Mouse (Mus musculus): ENCODE measurements around the gene Egln1.

The Egln1 gene

DNA sequence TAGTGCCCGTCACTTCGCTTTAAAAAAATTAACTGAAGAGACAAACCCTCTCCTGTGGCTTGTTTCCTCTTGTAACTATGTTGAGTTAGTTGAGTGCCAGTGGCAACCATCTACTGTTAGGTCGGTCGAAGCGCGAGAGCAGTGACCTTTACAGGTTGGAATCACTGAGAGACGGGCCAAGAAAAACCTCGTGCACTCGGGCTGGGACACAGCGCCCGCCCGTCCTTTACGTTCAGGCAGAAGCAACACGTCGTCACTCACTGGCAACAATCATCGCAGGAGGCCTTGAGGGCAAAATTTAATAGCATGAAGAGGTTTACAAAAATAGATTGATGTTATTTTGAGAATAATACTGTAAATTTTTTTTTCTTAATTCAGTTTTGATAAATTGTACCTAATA is 39.2 kb downstream of the Egln1 start:
- no peak for DNase-seq (ENCODE audit: low read depth, low spot score)

DNA sequence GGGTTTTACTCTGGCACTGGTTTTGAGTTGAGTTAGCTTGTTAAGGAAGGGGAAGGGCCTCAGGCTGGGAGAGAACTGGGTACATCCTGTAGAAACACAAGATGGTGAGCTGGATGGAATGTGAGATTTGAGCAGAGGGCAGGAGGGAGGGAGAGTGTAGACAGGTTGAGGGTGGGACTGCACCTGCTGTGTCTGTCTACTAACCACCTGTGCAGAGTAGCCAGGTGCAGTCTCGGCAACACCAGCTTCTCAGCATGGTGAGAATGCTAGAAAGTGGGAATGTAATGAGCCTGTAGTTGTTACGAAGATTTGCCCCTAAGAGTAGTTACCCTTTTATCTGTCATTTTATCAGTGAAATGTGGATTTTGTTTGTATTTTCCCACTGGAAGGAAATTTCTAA is 43.6 kb downstream of the Egln1 start:
- no peak for DNase-seq (ENCODE audit: low read depth, low spot score)

DNA sequence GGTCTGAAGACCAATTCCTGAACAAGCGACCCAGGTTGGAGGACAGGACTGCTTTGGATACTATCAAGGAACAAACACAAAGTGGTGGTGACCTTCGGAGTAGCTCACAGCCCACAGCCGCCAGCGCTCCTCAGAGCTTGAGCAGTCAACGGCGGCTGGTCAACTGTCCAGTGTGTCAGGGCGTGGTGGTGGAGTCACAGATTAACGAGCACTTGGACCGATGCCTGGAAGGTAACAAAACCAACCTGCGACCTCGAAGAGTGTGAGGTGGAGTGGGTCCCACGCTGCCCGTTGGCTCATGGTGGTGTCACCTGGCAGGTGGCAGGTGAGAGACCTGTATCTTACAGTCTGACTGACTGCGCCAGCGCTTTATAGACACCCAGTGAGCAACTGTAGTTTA is 45.9 kb downstream of the Egln1 start:
- DNase-seq (ENCODE audit: low read depth, low spot score), result no peak

DNA sequence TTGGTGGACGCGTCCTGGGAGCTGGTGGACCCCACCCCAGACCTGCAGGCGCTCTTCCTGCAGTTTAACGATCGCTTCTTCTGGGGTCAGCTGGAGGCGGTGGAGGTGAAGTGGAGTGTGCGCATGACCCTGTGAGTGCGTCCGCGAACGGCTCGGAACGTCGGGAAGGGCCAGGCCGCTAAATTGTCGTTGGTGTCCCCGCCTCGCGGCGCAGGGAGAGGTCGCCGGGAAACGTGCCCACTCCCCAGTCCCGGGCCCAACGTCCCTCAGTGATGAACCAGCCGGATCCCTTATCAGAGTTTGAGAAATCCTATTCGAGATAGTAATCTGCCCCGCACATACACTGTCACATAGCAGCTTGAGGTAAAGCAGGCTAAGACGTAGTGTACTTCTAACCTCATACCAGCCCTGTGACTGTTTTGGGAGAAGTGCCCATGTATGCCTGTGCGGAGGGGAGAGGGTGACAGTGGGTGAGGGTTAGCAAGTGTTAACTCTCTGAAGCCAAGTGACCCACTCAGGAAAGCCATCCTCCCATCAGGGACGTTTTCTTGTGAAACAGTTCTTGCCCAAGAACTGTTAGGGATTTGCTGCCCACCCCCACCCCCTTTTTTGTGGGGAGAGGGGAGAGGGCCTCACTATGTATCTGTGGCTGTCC is 50.7 kb downstream of the Egln1 start:
- DNase-seq (ENCODE audit: low read depth, low spot score), result no peak

DNA sequence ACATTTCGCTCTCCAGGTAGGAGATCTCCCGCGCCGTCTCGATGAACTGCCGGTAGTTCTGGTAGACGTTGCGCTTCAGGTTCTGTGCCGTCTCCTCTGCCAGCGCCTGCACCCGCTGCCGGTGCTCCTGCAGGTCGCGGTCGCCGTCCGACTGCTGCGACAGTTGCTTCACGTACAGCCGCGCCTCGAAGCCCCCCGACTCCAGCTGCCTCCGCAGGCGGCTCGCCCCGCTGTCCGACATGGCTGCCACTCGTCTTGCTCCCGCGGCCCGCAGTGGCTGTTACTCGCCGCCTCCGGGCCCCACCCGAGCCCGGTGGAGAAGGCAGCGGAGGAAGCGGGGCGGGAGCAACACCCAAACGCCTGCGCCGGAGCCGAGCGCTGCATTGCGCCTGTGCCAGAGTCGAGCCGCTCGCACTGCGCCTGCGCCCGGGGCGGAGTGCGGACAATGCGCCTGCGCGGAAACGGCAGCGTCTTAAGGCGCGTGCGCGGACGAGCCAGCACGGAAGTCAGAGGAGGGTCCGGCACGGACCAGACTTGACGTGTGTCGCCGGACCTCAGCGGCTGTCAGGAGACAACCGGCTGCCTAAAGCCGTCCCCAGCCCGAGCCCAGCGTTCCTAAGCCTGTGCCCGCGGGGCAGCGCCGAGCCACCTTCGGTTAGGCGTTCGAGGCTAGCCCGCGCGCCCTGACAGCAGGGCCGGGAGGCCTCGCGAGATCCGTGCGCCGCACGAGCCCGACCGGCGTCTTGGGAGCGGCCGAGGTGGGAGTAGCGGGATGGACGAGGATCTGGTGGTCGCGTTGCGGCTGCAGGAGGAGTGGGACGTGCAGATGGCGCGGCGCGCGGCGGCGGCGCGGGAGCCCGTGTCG is 51.5 kb downstream of the Egln1 start, which contains the start of the genes Exoc8 and Sprtn:
Exoc8 (minus strand) TSS at position 320 of the 865 bp plus-strand sequence.
Sprtn (plus strand) TSS at position 501 of the 865 bp plus-strand sequence.
- peak; percentile 93 for DNase-seq (ENCODE audit: low read depth, low spot score)

DNA sequence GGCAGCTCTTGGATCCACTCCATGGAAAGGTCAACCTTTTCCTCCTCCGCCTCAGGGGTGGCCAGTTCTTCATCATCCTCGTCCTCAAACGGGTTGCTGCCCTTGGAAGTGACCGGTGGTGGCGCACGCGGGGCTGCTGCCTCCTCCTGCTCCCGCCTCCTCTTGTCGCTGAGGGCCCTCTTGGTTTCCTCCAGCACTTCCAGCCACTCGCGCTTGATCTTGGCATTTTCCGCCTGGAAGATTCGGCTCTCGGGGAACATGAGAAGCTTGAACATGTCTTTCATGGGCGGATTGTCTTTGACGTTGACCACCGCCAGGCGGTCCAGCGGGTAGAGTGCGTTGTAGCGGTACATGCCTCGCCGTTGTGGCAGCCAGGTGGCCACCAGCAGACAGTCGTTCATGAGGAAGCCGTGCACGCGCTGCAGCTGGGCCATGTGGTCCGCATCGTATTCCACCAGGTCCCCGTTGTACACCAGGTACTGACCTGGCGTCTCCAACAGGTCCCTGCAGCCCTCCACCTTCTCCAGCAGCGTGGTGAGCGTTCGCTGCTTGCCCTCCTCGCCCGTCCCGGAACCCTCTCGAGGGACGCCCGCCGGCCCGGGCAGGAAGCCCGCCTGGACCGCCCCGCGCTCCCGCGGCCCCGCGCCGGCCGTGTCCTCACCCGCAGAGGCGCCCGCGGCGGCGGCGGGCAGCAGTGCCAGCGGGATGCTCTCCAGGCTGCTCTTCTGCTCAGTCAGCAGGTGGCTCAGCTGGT is 52.3 kb downstream of the Egln1 start:
- no peak for DNase-seq (ENCODE audit: low read depth, low spot score)

DNA sequence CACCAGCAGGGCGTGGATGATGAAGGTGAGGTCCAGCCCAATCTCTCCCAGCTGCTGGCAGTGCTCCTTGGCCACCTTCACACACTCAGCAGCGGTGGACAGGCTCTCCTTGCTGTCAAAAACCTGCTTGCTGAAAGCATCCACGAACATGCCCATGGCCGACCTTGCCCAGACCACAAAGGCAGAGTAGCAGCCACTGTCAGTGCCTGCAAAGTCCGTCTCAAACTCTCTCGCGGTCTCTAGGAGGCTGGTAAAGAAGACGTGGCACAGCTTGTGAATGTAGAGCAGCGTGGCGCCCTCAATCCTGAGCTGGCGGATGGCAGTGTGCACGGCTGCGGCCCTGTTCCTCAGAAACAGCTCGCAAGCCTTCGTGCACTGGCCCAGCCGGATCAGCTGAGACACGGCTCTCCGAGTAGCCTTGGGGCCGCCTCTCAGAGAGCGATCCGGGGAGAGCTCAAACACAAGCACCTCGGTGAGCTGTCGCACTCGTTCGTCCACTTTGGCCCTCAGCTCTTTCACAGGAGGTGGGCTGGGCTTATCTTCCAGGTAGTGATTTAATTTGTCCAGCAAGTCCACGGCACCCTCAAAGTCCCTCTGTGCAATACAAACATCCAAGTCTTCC is 53.0 kb downstream of the Egln1 start:
- no peak for DNase-seq (ENCODE audit: low read depth, low spot score)

DNA sequence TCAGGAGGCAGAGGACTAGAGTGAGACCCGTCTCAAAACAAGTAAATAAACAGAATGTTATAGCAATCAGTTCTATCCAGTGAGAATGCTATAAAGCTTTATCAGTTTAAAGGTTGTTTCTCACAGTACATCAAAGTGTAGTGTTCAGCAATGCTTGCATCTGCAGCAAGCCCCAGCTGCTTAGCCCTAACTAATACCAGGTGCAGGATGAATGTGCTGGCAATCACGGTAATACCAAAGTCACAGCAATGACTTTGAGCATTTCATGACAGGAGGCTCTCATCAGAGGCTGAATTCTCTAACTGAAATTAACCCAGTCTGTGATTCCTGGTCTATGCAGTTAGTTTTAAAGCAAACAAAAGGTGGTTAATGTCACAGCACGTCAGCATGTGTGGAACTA is 56.5 kb downstream of the Egln1 start:
- DNase-seq (ENCODE audit: low read depth, low spot score), result no peak

DNA sequence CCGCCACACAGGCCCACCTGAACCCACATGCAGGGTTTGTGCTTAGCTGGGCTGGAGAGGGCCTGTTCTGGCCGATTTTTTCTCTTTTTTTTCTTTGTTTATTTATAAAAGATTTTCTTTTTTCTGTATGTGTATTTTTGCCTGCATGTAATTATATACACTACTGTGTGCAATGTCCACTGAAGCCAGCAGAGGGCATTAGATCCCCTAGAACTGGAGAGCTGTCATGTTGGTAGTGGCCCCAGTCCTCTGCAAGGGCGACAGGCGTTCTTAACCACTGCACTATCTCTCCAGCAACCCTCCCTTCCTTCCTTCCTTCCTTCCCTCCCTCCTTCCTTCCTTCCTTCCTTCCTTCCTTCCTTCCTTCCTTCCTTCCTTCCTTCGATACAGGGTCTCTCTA is 60.7 kb downstream of the Egln1 start:
- no peak for DNase-seq (ENCODE audit: low read depth, low spot score)

DNA sequence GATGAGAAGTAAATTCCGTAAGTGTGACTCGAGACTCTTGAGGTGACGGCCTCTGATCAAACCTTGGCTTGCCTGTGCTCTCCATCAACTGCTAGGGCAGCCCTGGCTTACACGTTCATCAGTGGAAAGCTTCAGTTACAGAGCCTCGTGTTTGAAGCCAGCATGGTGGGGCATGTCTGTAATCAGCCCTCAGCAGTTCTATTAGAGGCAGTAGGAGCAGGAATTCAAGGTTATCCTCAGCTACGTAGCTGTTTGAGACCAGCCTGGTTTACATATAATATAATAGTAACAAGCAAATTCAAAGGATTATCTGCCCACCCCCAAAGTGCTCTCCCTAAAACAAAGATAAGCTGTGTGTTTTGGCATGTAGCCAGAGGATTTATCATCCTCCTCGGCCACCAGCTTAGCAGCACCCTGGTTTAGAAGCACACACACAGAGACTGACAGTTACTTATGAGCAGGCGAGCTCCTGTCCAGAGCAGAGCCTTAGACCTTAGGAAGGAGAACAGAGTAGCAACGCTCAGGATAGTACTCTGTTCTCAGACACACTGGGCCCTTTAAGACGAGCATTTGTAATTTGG is 70.1 kb downstream of the Egln1 start:
- DNase-seq (ENCODE audit: low read depth, low spot score), result peak; percentile 66

DNA sequence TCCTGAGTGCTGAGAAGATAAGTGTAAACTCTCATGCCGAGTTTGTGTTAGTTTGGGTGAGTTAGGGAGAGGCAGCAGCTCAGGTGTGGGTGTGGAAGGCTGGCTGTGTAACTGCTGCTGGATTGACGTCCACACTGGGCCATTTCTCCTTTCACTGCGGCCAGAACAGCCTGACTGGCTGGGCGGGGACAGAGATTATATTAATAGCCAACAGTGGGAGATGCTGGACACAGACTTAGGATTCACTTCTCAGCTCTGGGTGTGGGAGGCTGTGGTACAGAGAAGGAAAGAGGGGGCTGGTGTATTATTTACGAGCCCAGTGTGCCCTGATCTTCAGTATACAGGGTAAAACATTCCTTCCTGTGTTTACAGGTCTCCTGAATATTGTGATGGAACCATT is 71.0 kb downstream of the Egln1 start:
- DNase-seq (ENCODE audit: low read depth, low spot score), result no peak

DNA sequence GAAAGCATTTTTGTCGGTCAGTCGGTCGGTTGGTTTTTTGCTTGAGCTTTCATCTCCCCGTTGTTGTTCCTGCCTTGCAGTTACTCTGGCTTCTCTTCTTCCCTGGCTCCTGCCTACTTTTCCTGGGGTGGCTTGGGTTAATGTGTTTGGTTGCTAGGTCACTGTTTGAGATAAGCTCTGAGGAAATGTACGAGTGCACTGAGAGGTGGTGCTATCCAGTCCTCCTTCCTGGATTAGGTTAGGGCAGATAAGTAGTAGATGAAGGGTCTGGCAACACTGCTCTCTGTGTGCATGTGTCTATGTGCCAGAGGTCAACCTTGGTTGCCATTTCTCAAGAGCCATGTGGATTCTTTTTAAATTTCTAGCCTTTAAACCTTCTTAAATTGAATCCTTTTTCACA is 76.4 kb downstream of the Egln1 start:
- no peak for DNase-seq (ENCODE audit: low read depth, low spot score)

DNA sequence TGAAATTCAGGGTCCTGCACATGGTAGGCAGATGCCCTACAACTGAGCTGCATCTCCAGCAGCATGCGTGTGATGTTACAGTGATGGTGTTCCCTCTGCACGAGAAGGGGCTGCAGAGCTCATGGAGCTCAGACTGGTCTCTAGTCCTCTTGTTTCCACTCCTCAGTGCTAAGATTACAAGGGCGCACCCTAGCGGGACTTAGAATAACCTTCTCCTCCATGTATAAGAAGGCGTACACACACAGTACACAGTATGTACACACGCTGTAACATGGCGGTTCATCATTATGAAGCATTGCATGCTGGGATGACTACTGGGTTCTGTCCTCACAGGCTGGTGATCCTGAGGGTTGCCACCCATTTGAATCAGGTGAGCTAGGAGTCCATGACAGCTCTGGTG is 77.0 kb downstream of the Egln1 start:
- no peak for DNase-seq (ENCODE audit: low read depth, low spot score)

DNA sequence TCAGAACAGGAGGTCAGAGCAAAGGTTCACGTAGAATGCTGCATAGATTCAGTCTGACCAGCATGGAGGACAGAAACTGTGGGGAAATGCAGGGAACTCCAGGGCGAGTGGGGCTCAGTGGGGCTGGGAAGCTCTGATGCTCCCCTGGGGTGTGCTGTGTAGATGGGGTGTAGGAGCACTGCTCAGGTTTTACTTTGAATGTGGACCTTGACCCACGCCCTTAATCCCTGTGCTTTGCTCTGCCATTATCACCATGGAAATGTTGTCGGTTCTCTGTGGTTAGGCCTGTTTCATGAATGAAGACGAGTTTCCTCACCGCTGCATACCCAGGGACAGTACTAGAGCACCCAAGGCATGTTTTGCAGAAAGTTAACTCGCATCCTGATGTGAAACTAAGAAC is 77.7 kb downstream of the Egln1 start:
- DNase-seq (ENCODE audit: low read depth, low spot score), result no peak

DNA sequence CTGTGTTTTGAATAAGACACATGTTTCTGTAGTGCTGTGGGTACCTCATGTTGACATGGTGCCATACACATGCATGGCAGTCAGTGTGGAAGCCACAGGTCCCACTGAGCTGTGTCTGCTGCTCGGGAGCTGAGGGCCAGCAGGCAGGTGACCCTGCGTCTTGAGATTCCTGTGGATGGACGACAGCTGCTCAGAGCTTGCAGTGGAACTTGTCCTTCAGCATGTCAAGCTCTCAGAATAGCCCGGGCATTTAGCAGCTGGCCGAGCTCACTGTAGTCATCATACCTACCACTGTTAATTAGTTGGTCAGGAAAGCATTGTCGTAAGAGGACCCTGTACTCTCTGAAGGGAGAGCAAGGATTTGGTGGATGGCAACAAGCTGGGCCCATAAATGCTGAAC is 79.4 kb downstream of the Egln1 start:
- no peak for DNase-seq (ENCODE audit: low read depth, low spot score)

DNA sequence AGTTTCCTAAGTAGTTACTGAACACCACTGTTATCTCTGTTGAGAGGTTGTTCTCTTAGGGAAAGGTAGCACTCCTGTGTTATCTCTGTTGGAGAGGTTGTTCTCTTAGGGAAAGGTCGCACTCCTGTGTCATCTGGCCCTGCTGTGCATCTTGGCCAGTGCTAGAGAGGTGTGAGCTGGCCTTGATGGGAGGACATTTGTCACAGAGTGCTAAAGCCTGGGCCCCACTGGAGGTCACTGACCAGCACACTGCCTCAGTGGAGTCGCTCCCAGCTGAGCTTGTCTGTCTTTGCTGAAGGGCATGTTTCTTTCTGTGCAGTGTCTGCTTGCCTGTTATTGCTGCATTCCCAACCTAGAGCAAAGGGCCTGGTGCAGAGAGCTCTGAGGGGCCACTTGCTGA is 82.0 kb downstream of the Egln1 start:
- no peak for DNase-seq (ENCODE audit: low read depth, low spot score)

DNA sequence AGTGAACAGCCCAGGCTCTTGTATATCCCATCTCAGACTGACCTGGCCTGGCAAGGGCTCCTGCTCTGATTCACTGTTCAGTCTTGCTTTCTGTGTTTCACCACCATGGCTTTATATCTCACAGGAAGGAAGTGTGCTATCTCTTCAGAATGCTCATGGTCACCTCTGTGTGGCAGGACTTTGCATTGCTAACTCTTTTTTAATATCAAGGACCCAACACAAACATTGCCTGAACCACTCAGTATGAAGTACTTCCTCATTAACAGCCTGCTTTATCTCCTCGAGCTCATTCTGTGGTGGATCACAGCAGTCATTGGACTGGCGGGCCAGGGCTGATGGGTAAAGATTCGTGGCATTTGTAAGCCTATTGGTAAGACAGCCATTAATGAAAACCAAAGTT is 82.5 kb downstream of the Egln1 start:
- no peak for DNase-seq (ENCODE audit: low read depth, low spot score)

DNA sequence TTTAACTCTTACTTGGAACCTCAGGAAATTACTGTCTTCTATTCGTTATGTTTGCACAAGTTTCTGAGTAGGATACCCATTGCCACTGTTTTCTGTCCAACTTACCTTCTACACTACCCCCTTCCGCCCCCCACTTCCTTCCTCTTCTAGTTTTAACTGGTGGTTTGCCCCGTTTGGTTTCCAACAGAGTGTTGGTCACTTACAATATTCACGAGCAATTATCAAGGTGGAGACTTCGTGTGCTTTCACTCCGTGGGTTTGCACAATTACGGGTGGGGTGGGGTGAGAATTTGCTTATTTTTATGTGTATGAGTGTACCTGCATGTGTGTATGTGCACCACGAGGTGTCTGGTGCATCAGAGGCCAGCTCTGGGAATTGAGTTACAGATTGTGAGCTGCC is 85.4 kb downstream of the Egln1 start:
- DNase-seq (ENCODE audit: low read depth, low spot score), result no peak

DNA sequence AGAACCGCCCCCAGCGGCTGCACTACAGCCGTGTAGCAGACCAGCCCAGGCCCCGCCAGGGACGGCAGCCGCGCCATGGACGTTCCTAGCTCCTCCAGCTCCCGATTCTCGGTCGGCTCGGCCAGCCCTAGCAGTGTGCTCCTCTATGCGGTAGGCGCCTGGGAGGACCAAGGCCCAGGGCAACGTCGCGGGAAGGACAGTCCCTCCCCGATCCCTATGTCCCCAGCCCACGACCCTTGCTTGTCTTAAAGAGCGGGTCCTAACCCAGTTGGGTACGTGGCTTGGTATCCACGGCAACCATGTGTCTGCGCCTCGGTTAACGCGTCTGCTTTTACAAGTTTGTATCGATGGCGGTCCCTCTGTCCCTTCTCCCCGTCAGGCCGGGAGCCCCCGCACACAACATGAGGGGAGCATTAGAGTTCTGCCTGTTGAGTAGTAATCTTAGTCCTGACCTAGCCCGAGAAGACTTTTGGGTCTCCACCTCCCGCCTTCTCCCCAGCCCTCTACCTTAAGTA is 85.9 kb downstream of the Egln1 start:
- no peak for DNase-seq (ENCODE audit: low read depth, low spot score)

DNA sequence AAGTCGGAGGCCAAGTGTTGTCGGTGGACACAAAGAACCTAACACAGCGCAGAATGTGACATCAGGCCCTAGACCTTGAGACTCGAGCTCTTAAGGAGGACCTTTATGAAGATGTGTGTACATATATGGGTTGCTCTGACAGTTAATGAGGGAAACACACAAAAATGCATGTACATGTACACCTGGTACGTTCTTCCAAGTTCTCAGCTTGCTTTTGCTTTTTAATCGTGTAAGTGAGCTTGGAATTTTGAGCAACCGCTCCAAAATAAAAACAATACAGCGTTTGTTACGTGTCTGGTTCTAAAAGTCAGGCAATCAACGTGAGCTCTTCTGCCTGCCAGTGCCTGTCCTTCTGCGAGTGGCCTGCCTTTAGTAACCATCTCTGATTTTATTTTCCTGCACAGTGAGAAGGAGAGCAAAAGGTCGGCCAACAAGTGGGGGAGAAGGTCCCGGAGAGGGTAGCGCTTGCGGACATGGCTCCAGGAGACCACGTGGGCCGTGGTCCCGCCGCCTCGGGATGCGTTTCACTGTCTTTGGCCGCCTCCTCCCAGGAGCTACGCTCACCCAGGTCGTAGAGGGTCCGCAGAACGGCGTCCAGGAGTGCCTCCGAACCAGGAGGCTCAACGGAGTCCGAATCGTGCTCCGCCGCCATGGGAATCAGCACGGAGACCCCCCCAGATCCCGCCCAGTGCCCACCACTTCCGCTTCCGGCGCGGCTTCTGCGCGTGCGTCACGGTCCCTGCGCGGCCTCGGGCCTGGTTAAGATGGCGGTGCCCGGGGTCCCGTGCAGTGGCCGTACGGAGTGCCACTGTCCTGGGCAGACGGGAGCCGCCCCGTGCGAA is 86.6 kb downstream of the Egln1 start, which contains the start of the genes Gnpat and 2810004N23Rik:
Gnpat (plus strand) TSS at position 713 of the 842 bp plus-strand sequence.
2810004N23Rik (minus strand) TSS at position 800 of the 842 bp plus-strand sequence.
- peak; percentile 77 for DNase-seq (ENCODE audit: low read depth, low spot score)
